Mouse (Mus musculus): ENCODE data around the gene Lsm4. TPM values are rescaled to one million over a fixed set of nuclear protein-coding genes. Genes with fewer than 3 reads are reported as not detected.

Gene Lsm4
- total and polyA plus RNA-seq, 3 experiments: 94.1 to 889 (median 174) TPM

- H3K4me1 ChIP-seq (ENCODE audit: insufficient read depth, low read depth, low read length): peaks cover 48% of the 10 kb centered on the region
- DNase-seq (ENCODE audit: low spot score): no peak
These were observed 34.3 kb upstream of the Lsm4 start for GRCm38 (mm10) chr8:70638752-70639151.

GRCm38 (mm10) chr8:70643019-70643418 lies 30.0 kb upstream of the Lsm4 start:
- Histone ChIP-seq H3K4me1 (ENCODE audit: insufficient read depth, low read depth, low read length) (peaks cover 16% of the 10 kb centered on the region), H3K36me3 (replicated peaks) (peaks cover under 1% of the 10 kb centered on the region), H3K9me3 (replicated peaks) (no peaks in the 10 kb centered on the region), H3K27me3 (ENCODE audit: insufficient read depth, low read length) (peaks cover 10% of the 10 kb centered on the region; the same call in 1 of the 2 replicates), H3K4me3 (ENCODE audit: low read depth, low read length) (no peak overlapping the region)
- ATAC-seq (ENCODE audit: extremely low read depth, insufficient number of reproducible peaks, low FRiP score, poor library complexity, severe bottlenecking) (no peak), DNase-seq (ENCODE audit: low spot score) (no peak)
- TF ChIP-seq POLR2AphosphoS5 (IDR thresholded peaks at IDR 0.05; ENCODE audit: insufficient replicate concordance, low read depth, low read length) (no peak), GATA2 (IDR thresholded peaks at IDR 0.05; ENCODE audit: borderline replicate concordance, low read depth, low read length) (no peak), GATA1 (IDR thresholded peaks at IDR 0.05; ENCODE audit: borderline replicate concordance, low read length) (no peak), TAL1 (conservative IDR thresholded peaks at IDR 0.05; ENCODE audit: low read depth, low read length) (no peak), CTCF (IDR thresholded peaks at IDR 0.05; ENCODE audit: low read depth, low read length) (no peak)

More at GRCm38 (mm10) chr8:70638752-70639151, 34.3 kb upstream of the Lsm4 start:
- TF ChIP-seq GATA2 (IDR thresholded peaks at IDR 0.05; ENCODE audit: borderline replicate concordance, low read depth, low read length) (no peak), GATA1 (IDR thresholded peaks at IDR 0.05; ENCODE audit: borderline replicate concordance, low read length) (no peak), POLR2AphosphoS5 (IDR thresholded peaks at IDR 0.05; ENCODE audit: insufficient replicate concordance, low read depth, low read length) (no peak), TAL1 (conservative IDR thresholded peaks at IDR 0.05; ENCODE audit: low read depth, low read length) (no peak), CTCF (IDR thresholded peaks at IDR 0.05; ENCODE audit: low read depth, low read length) (no peak)
- peaks cover 8% of the 10 kb centered on the region; the same call in 1 of the 2 replicates for H3K27me3 ChIP-seq (ENCODE audit: insufficient read depth, low read length)
- H3K9me3 ChIP-seq (replicated peaks): no peaks in the 10 kb centered on the region
- ATAC-seq (ENCODE audit: extremely low read depth, insufficient number of reproducible peaks, low FRiP score, poor library complexity, severe bottlenecking): no peak
- no peak overlapping the region for H3K4me3 ChIP-seq (ENCODE audit: low read depth, low read length)
- H3K36me3 ChIP-seq (replicated peaks): no peaks in the 10 kb centered on the region

GRCm38 (mm10) chr8:70644065-70644464 lies 29.0 kb upstream of the Lsm4 start:
- DNase-seq (ENCODE audit: low spot score) (no peak), ATAC-seq (ENCODE audit: extremely low read depth, insufficient number of reproducible peaks, low FRiP score, poor library complexity, severe bottlenecking) (no peak)
- Histone ChIP-seq H3K27me3 (ENCODE audit: insufficient read depth, low read length) (peaks cover 10% of the 10 kb centered on the region; the same call in 1 of the 2 replicates), H3K4me1 (ENCODE audit: insufficient read depth, low read depth, low read length) (peaks cover 22% of the 10 kb centered on the region), H3K9me3 (replicated peaks) (no peaks in the 10 kb centered on the region), H3K4me3 (ENCODE audit: low read depth, low read length) (no peak overlapping the region), H3K36me3 (replicated peaks) (peaks cover 9% of the 10 kb centered on the region)
- no peak for TF ChIP-seq POLR2AphosphoS5 (IDR thresholded peaks at IDR 0.05; ENCODE audit: insufficient replicate concordance, low read depth, low read length)
- TF ChIP-seq TAL1 (conservative IDR thresholded peaks at IDR 0.05; ENCODE audit: low read depth, low read length): no peak
- TF ChIP-seq CTCF (IDR thresholded peaks at IDR 0.05; ENCODE audit: low read depth, low read length): 0 out of 2 replicates have a peak, but pooled peaks have one; percentile 32
- TF ChIP-seq GATA2 (IDR thresholded peaks at IDR 0.05; ENCODE audit: borderline replicate concordance, low read depth, low read length): no peak

- Histone ChIP-seq H3K36me3 (replicated peaks) (peaks cover 25% of the 10 kb centered on the region), H3K4me3 (ENCODE audit: low read depth, low read length) (no peak overlapping the region), H3K4me1 (ENCODE audit: insufficient read depth, low read depth, low read length) (peaks cover 32% of the 10 kb centered on the region), H3K27me3 (ENCODE audit: insufficient read depth, low read length) (peaks cover 10% of the 10 kb centered on the region; the same call in 1 of the 2 replicates), H3K9me3 (replicated peaks) (no peaks in the 10 kb centered on the region)
- ATAC-seq (ENCODE audit: extremely low read depth, insufficient number of reproducible peaks, low FRiP score, poor library complexity, severe bottlenecking) (no peak), DNase-seq (ENCODE audit: low spot score) (no peak)
- no peak for TF ChIP-seq GATA1 (IDR thresholded peaks at IDR 0.05; ENCODE audit: borderline replicate concordance, low read length)
- TF ChIP-seq CTCF (IDR thresholded peaks at IDR 0.05; ENCODE audit: low read depth, low read length): no peak
- TF ChIP-seq POLR2AphosphoS5 (IDR thresholded peaks at IDR 0.05; ENCODE audit: insufficient replicate concordance, low read depth, low read length): no peak
- no peak for TF ChIP-seq TAL1 (conservative IDR thresholded peaks at IDR 0.05; ENCODE audit: low read depth, low read length)
- no peak for TF ChIP-seq GATA2 (IDR thresholded peaks at IDR 0.05; ENCODE audit: borderline replicate concordance, low read depth, low read length)
These were observed 27.4 kb upstream of the Lsm4 start for GRCm38 (mm10) chr8:70645501-70646224.

GRCm38 (mm10) chr8:70646369-70646768 lies 26.7 kb upstream of the Lsm4 start:
- Histone ChIP-seq H3K27me3 (ENCODE audit: insufficient read depth, low read length) (peaks cover 10% of the 10 kb centered on the region; the same call in 1 of the 2 replicates), H3K4me3 (ENCODE audit: low read depth, low read length) (no peak overlapping the region), H3K4me1 (ENCODE audit: insufficient read depth, low read depth, low read length) (peaks cover 32% of the 10 kb centered on the region), H3K9me3 (replicated peaks) (no peaks in the 10 kb centered on the region), H3K36me3 (replicated peaks) (peaks cover 32% of the 10 kb centered on the region)
- TF ChIP-seq CTCF (IDR thresholded peaks at IDR 0.05; ENCODE audit: low read depth, low read length) (no peak), GATA1 (IDR thresholded peaks at IDR 0.05; ENCODE audit: borderline replicate concordance, low read length) (no peak), GATA2 (IDR thresholded peaks at IDR 0.05; ENCODE audit: borderline replicate concordance, low read depth, low read length) (no peak), POLR2AphosphoS5 (IDR thresholded peaks at IDR 0.05; ENCODE audit: insufficient replicate concordance, low read depth, low read length) (no peak), TAL1 (conservative IDR thresholded peaks at IDR 0.05; ENCODE audit: low read depth, low read length) (no peak)
- no peak for DNase-seq (ENCODE audit: low spot score)
- ATAC-seq (ENCODE audit: extremely low read depth, insufficient number of reproducible peaks, low FRiP score, poor library complexity, severe bottlenecking): no peak

GRCm38 (mm10) chr8:70646775-70647174 lies 26.3 kb upstream of the Lsm4 start:
- H3K27me3 ChIP-seq (ENCODE audit: insufficient read depth, low read length): peaks cover 10% of the 10 kb centered on the region; the same call in 1 of the 2 replicates
- TF ChIP-seq CTCF (IDR thresholded peaks at IDR 0.05; ENCODE audit: low read depth, low read length) (no peak), GATA1 (IDR thresholded peaks at IDR 0.05; ENCODE audit: borderline replicate concordance, low read length) (no peak), GATA2 (IDR thresholded peaks at IDR 0.05; ENCODE audit: borderline replicate concordance, low read depth, low read length) (no peak), POLR2AphosphoS5 (IDR thresholded peaks at IDR 0.05; ENCODE audit: insufficient replicate concordance, low read depth, low read length) (no peak), TAL1 (conservative IDR thresholded peaks at IDR 0.05; ENCODE audit: low read depth, low read length) (no peak)
- ATAC-seq (ENCODE audit: extremely low read depth, insufficient number of reproducible peaks, low FRiP score, poor library complexity, severe bottlenecking): no peak
- H3K4me1 ChIP-seq (ENCODE audit: insufficient read depth, low read depth, low read length): peaks cover 32% of the 10 kb centered on the region
- no peak for DNase-seq (ENCODE audit: low spot score)
- peaks cover 36% of the 10 kb centered on the region for H3K36me3 ChIP-seq (replicated peaks)
- H3K9me3 ChIP-seq (replicated peaks): no peaks in the 10 kb centered on the region
- no peak overlapping the region for H3K4me3 ChIP-seq (ENCODE audit: low read depth, low read length)
